Mouse (Mus musculus): ENCODE measurements around the gene Lyrm7. TPM values are rescaled to one million over a fixed set of nuclear protein-coding genes. Genes with fewer than 3 reads are reported as not detected.

Gene Lyrm7
- polyA plus RNA-seq, 1 experiment: 11.4 TPM

GRCm38 (mm10) chr11:54878893-54879292, 18.2 kb upstream of the Lyrm7 start:
- TF ChIP-seq POLR2A (IDR thresholded peaks at IDR 0.05; ENCODE audit: borderline replicate concordance, control insufficient read depth, low read depth, low read length): no peak
- no peak for TF ChIP-seq CTCF (IDR thresholded peaks at IDR 0.05; ENCODE audit: control insufficient read depth, insufficient read depth, low read length)
- WGBS: 60% methylated on average over 6 of the region's 6 CpGs
- peaks cover 3% of the 10 kb centered on the region; the same call in 1 of the 2 replicates for H3K4me1 ChIP-seq (ENCODE audit: control insufficient read depth, insufficient read depth, low read length)
- H3K4me3 ChIP-seq (replicated peaks; ENCODE audit: control insufficient read depth, low read depth, low read length): no peak overlapping the region
- H3K27ac ChIP-seq (ENCODE audit: control insufficient read depth, insufficient read depth, low read depth, low read length, poor library complexity): no peak overlapping the region

- H3K4me3 ChIP-seq (replicated peaks; ENCODE audit: control insufficient read depth, low read depth, low read length): no peak overlapping the region
- TF ChIP-seq CTCF (IDR thresholded peaks at IDR 0.05; ENCODE audit: control insufficient read depth, insufficient read depth, low read length) (no peak), POLR2A (IDR thresholded peaks at IDR 0.05; ENCODE audit: borderline replicate concordance, control insufficient read depth, low read depth, low read length) (no peak)
- H3K4me1 ChIP-seq (ENCODE audit: control insufficient read depth, insufficient read depth, low read length): no peaks in the 10 kb centered on the region
- WGBS: 85% methylated on average over 5 of the region's 5 CpGs
- no peak overlapping the region for H3K27ac ChIP-seq (ENCODE audit: control insufficient read depth, insufficient read depth, low read depth, low read length, poor library complexity)
Observed at GRCm38 (mm10) chr11:54876031-54876430, 15.3 kb upstream of the Lyrm7 start.

GRCm38 (mm10) chr11:54871831-54872537, 11.3 kb upstream of the Lyrm7 start:
- TF ChIP-seq CTCF (IDR thresholded peaks at IDR 0.05; ENCODE audit: control insufficient read depth, insufficient read depth, low read length) (no peak), POLR2A (IDR thresholded peaks at IDR 0.05; ENCODE audit: borderline replicate concordance, control insufficient read depth, low read depth, low read length) (no peak)
- no peaks in the 10 kb centered on the region; the same call in 1 of the 2 replicates for H3K4me1 ChIP-seq (ENCODE audit: control insufficient read depth, insufficient read depth, low read length)
- no peak overlapping the region for H3K27ac ChIP-seq (ENCODE audit: control insufficient read depth, insufficient read depth, low read depth, low read length, poor library complexity)
- H3K4me3 ChIP-seq (replicated peaks; ENCODE audit: control insufficient read depth, low read depth, low read length): no peak overlapping the region
- 82% methylated on average over 7 of the region's 7 CpGs for WGBS

- Histone ChIP-seq H3K4me3 (replicated peaks; ENCODE audit: control insufficient read depth, low read depth, low read length) (no peak overlapping the region), H3K27ac (ENCODE audit: control insufficient read depth, insufficient read depth, low read depth, low read length, poor library complexity) (no peak overlapping the region), H3K4me1 (ENCODE audit: control insufficient read depth, insufficient read depth, low read length) (no peaks in the 10 kb centered on the region; the same call in 1 of the 2 replicates)
- 71% methylated on average over 3 of the region's 3 CpGs for WGBS
- TF ChIP-seq POLR2A (IDR thresholded peaks at IDR 0.05; ENCODE audit: borderline replicate concordance, control insufficient read depth, low read depth, low read length): no peak
- TF ChIP-seq CTCF (IDR thresholded peaks at IDR 0.05; ENCODE audit: control insufficient read depth, insufficient read depth, low read length): no peak
Observed at GRCm38 (mm10) chr11:54869318-54869717, 8.6 kb upstream of the Lyrm7 start.

GRCm38 (mm10) chr11:54868445-54868844, 7.7 kb upstream of the Lyrm7 start:
- no peak overlapping the region for H3K27ac ChIP-seq (ENCODE audit: control insufficient read depth, insufficient read depth, low read depth, low read length, poor library complexity)
- H3K4me3 ChIP-seq (replicated peaks; ENCODE audit: control insufficient read depth, low read depth, low read length): no peak overlapping the region
- TF ChIP-seq POLR2A (IDR thresholded peaks at IDR 0.05; ENCODE audit: borderline replicate concordance, control insufficient read depth, low read depth, low read length): no peak
- no peak for TF ChIP-seq CTCF (IDR thresholded peaks at IDR 0.05; ENCODE audit: control insufficient read depth, insufficient read depth, low read length)
- no peaks in the 10 kb centered on the region; the same call in 1 of the 2 replicates for H3K4me1 ChIP-seq (ENCODE audit: control insufficient read depth, insufficient read depth, low read length)
- 24% methylated on average over 2 of the region's 2 CpGs for WGBS

GRCm38 (mm10) chr11:54867903-54868434, 7.3 kb upstream of the Lyrm7 start:
- no peak for TF ChIP-seq CTCF (IDR thresholded peaks at IDR 0.05; ENCODE audit: control insufficient read depth, insufficient read depth, low read length)
- no peak for TF ChIP-seq POLR2A (IDR thresholded peaks at IDR 0.05; ENCODE audit: borderline replicate concordance, control insufficient read depth, low read depth, low read length)
- no peaks in the 10 kb centered on the region; the same call in 1 of the 2 replicates for H3K4me1 ChIP-seq (ENCODE audit: control insufficient read depth, insufficient read depth, low read length)

GRCm38 (mm10) chr11:54867049-54867385, 6.3 kb upstream of the Lyrm7 start:
- Histone ChIP-seq H3K4me1 (ENCODE audit: control insufficient read depth, insufficient read depth, low read length) (no peaks in the 10 kb centered on the region; the same call in 1 of the 2 replicates), H3K4me3 (replicated peaks; ENCODE audit: control insufficient read depth, low read depth, low read length) (peak overlapping the region; percentile 77), H3K27ac (ENCODE audit: control insufficient read depth, insufficient read depth, low read depth, low read length, poor library complexity) (peak overlapping the region; percentile 82)
- 1% methylated on average over 5 of the region's 5 CpGs for WGBS
- TF ChIP-seq CTCF (IDR thresholded peaks at IDR 0.05; ENCODE audit: control insufficient read depth, insufficient read depth, low read length) (no peak), POLR2A (IDR thresholded peaks at IDR 0.05; ENCODE audit: borderline replicate concordance, control insufficient read depth, low read depth, low read length) (no peak)

More at GRCm38 (mm10) chr11:54867903-54868434, 7.3 kb upstream of the Lyrm7 start:
- WGBS: 48% methylated on average over 3 of the region's 3 CpGs
- Histone ChIP-seq H3K27ac (ENCODE audit: control insufficient read depth, insufficient read depth, low read depth, low read length, poor library complexity) (no peak overlapping the region), H3K4me3 (replicated peaks; ENCODE audit: control insufficient read depth, low read depth, low read length) (no peak overlapping the region)

- TF ChIP-seq CTCF (IDR thresholded peaks at IDR 0.05; ENCODE audit: control insufficient read depth, insufficient read depth, low read length): peak; percentile 15; the same call in 1 of the 2 replicates
- peak; percentile 92; the same call in 1 of the 2 replicates for TF ChIP-seq POLR2A (IDR thresholded peaks at IDR 0.05; ENCODE audit: borderline replicate concordance, control insufficient read depth, low read depth, low read length)
- no peaks in the 10 kb centered on the region; the same call in 1 of the 2 replicates for H3K4me1 ChIP-seq (ENCODE audit: control insufficient read depth, insufficient read depth, low read length)
- peak within 1 kb of the TSS; percentile 82 for H3K27ac ChIP-seq (ENCODE audit: control insufficient read depth, insufficient read depth, low read depth, low read length, poor library complexity)
- H3K4me3 ChIP-seq (replicated peaks; ENCODE audit: control insufficient read depth, low read depth, low read length): peak within 1 kb of the TSS; percentile 77
- WGBS: under 1% methylated on average over 107 of the region's 107 CpGs
Observed at GRCm38 (mm10) chr11:54866119-54867048, 5.7 kb upstream of the Lyrm7 start, which contains the start of gene Hint1. TSS of gene Hint1 (plus strand) at chr11:54866383.

Measured in bone marrow, adult 2 months (tissue).